Mouse (Mus musculus): ENCODE measurements around the gene Fam189a2.

GRCm38 (mm10) chr19:23968862-23969225, 62.0 kb downstream of the Fam189a2 start:
- no peak for TF ChIP-seq CTCF (IDR thresholded peaks at IDR 0.05; ENCODE audit: extremely low read depth, insufficient read depth, low read length)
- no peak for TF ChIP-seq POLR2A (IDR thresholded peaks at IDR 0.05; ENCODE audit: extremely low read depth, insufficient read depth, low read length)

Data from cortical plate, adult 2 months (tissue).